Mouse (Mus musculus): ENCODE results near the gene Cdk6.

GRCm38 (mm10) chr5:3503836-3504323 lies 162.6 kb downstream of the Cdk6 start:
- no peak for TF ChIP-seq USF1 (IDR thresholded peaks at IDR 0.05; ENCODE audit: low read depth)
- no peak for TF ChIP-seq MAX (IDR thresholded peaks at IDR 0.05; ENCODE audit: low read depth)
- TF ChIP-seq MYOD1 (IDR thresholded peaks at IDR 0.05; ENCODE audit: control insufficient read depth in 1 of 3, insufficient read length in 2 of 3, low read depth in 2 of 3): no peak
- TF ChIP-seq CEBPB (IDR thresholded peaks at IDR 0.05; ENCODE audit: insufficient read depth, poor library complexity, severe bottlenecking): no peak
- TF ChIP-seq E2F4 (IDR thresholded peaks at IDR 0.05; ENCODE audit: insufficient read depth): no peak
- TF ChIP-seq POLR2A (IDR thresholded peaks at IDR 0.05; ENCODE audit: insufficient read length, low read depth): no peak
- TF ChIP-seq REST (IDR thresholded peaks at IDR 0.05; ENCODE audit: insufficient read depth, insufficient read length): no peak

All from myocyte (in vitro differentiated cells).